Mouse (Mus musculus) fat pad, adult 2 months (tissue): ENCODE results near the gene Alx1.

ENCODE experiments used
- DNase-seq: peaks from one replicate; pipeline ENCODE4 v3.0.0-alpha.2; 2011; ENCODE audit warnings: low read depth, low spot score; ENCODE audit errors: extremely low read depth

Alx1 gene

GRCm38 (mm10) chr10:103029730-103030490, at the start of gene Alx1:
Gene Alx1 (minus strand): TSS chr10:103030215.
- no peak for DNase-seq

- no peak for DNase-seq
Measured at GRCm38 (mm10) chr10:103049593-103049992, 19.6 kb upstream of the Alx1 start.

- DNase-seq: no peak
Measured at GRCm38 (mm10) chr10:103046623-103047022, 16.6 kb upstream of the Alx1 start.

GRCm38 (mm10) chr10:103045019-103045418, 15.0 kb upstream of the Alx1 start:
- DNase-seq: no peak

- no peak for DNase-seq
Measured at GRCm38 (mm10) chr10:103035002-103035640, 5.1 kb upstream of the Alx1 start.

GRCm38 (mm10) chr10:103030931-103031330, 916 bp upstream of the Alx1 start:
- DNase-seq: no peak

- no peak for DNase-seq
Measured at GRCm38 (mm10) chr10:103029132-103029729, 784 bp downstream of the Alx1 start.

GRCm38 (mm10) chr10:103028253-103029131, 1.5 kb downstream of the Alx1 start:
- no peak for DNase-seq

GRCm38 (mm10) chr10:103027931-103028252, 2.1 kb downstream of the Alx1 start:
- no peak for DNase-seq

- no peak for DNase-seq
Measured at GRCm38 (mm10) chr10:103027226-103027930, 2.6 kb downstream of the Alx1 start.

GRCm38 (mm10) chr10:103026636-103027225, 3.3 kb downstream of the Alx1 start:
- no peak for DNase-seq

GRCm38 (mm10) chr10:103002556-103002955, 27.5 kb downstream of the Alx1 start:
- no peak for DNase-seq

- DNase-seq: no peak
Measured at GRCm38 (mm10) chr10:103000902-103001301, 29.1 kb downstream of the Alx1 start.

- DNase-seq: no peak
Measured at GRCm38 (mm10) chr10:102999584-102999983, 30.4 kb downstream of the Alx1 start.

GRCm38 (mm10) chr10:102975106-102975505, 54.9 kb downstream of the Alx1 start:
- DNase-seq: no peak

- no peak for DNase-seq
Measured at GRCm38 (mm10) chr10:102959602-102960001, 70.4 kb downstream of the Alx1 start.
